Mouse (Mus musculus): Measurements from ENCODE around the gene Neil3. TPM values are rescaled to one million over a fixed set of nuclear protein-coding genes. Genes with fewer than 3 reads are reported as not detected.

Neil3 gene
- polyA plus RNA-seq, 1 experiment: 0.13 TPM

GRCm38 (mm10) chr8:53600826-53601225 is 38.0 kb downstream of the Neil3 start:
- H3K27me3 ChIP-seq (replicated peaks; ENCODE audit: control insufficient read depth, insufficient read depth, low read length): no peaks in the 10 kb centered on the region
- TF ChIP-seq POLR2A (IDR thresholded peaks at IDR 0.05; ENCODE audit: low read depth, low read length) (no peak), CTCF (conservative IDR thresholded peaks at IDR 0.05; ENCODE audit: insufficient read depth, insufficient read length, low read depth, low read length) (no peak)
- no peak overlapping the region for H3K27ac ChIP-seq (ENCODE audit: insufficient read depth, low read depth, low read length)
- WGBS: 95% methylated on average over 3 of the region's 3 CpGs
- no peaks in the 10 kb centered on the region for H3K36me3 ChIP-seq (ENCODE audit: control insufficient read depth, insufficient read depth, low read length)
- no peak overlapping the region for H3K4me3 ChIP-seq (ENCODE audit: insufficient read depth, low read depth, low read length)
- H3K4me1 ChIP-seq (ENCODE audit: control insufficient read depth, insufficient read depth, low read length): no peaks in the 10 kb centered on the region
- no peak for DNase-seq

DNA sequence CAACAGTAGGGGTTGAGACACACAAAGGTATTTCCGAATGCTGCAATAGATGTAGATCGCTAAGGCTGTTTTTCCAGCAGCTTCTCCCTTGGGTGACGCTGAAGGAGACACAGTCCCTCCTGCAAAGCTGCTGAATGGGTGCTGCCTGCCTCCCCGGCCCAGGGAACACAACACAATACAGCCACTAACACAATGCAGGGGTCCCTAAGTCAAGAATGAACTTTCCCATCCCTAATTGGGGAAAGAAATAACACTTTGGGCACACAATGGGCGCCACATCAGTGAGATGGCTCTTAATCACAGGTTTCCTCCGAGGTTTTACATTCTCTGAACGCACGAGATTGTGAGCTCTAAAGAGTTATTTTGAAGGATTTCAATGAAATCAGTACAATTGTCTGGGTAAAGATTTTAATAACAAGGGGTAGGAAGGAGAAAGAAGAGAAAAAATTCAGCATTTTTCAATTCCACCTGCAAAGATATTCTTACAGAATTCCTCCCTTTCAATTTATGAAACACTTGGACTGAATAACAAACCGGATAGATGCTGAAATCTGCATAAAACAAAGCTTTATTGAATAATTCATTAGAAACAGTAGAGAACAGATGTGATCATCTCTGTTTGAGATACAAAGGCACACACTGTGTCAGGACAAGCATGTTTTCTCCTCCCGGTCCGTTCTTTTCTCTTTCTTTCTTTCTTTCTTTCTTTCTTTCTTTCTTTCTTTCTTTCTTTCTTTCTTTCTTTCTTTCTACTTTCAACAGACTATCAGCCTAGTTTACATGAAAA is 38.6 kb downstream of the Neil3 start:
- no peak for DNase-seq
- Histone ChIP-seq H3K4me1 (ENCODE audit: control insufficient read depth, insufficient read depth, low read length) (no peaks in the 10 kb centered on the region), H3K27me3 (replicated peaks; ENCODE audit: control insufficient read depth, insufficient read depth, low read length) (no peaks in the 10 kb centered on the region), H3K36me3 (ENCODE audit: control insufficient read depth, insufficient read depth, low read length) (no peaks in the 10 kb centered on the region), H3K4me3 (ENCODE audit: insufficient read depth, low read depth, low read length) (no peak overlapping the region), H3K27ac (ENCODE audit: insufficient read depth, low read depth, low read length) (no peak overlapping the region)
- TF ChIP-seq CTCF (conservative IDR thresholded peaks at IDR 0.05; ENCODE audit: insufficient read depth, insufficient read length, low read depth, low read length) (no peak), POLR2A (IDR thresholded peaks at IDR 0.05; ENCODE audit: low read depth, low read length) (no peak)
- 94% methylated on average over 11 of the region's 11 CpGs for WGBS

- TF ChIP-seq CTCF (conservative IDR thresholded peaks at IDR 0.05; ENCODE audit: insufficient read depth, insufficient read length, low read depth, low read length): no peak
- TF ChIP-seq POLR2A (IDR thresholded peaks at IDR 0.05; ENCODE audit: low read depth, low read length): no peak
- no peak for DNase-seq
Measured at GRCm38 (mm10) chr8:53598101-53598500, 40.8 kb downstream of the Neil3 start.

DNA sequence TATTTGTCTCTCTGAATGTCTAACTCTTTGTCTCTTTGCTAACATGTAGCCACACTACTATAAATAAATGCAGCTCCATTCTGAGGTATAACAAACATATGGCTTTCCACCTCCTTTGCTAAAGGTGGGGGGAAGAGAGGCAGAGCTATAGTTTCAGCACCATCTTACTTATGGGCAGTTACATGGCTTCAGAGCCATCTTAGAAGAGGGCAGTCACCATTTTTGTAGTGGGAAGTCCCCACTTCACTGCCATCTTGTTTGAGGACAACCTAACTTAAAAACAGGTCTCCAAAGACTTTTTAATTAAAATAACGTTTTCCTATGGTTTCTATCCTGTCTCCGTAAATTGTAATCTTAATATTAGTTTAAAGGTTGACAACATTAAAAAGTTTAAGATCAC is 47.1 kb downstream of the Neil3 start:
- no peak overlapping the region for H3K4me3 ChIP-seq (ENCODE audit: insufficient read depth, low read depth, low read length)
- no peaks in the 10 kb centered on the region for H3K36me3 ChIP-seq (ENCODE audit: control insufficient read depth, insufficient read depth, low read length)
- H3K27ac ChIP-seq (ENCODE audit: insufficient read depth, low read depth, low read length): no peak overlapping the region
- WGBS: 95% methylated on average over 2 of the region's 2 CpGs
- no peak for DNase-seq
- no peaks in the 10 kb centered on the region for H3K27me3 ChIP-seq (replicated peaks; ENCODE audit: control insufficient read depth, insufficient read depth, low read length)
- TF ChIP-seq POLR2A (IDR thresholded peaks at IDR 0.05; ENCODE audit: low read depth, low read length): no peak
- no peak for TF ChIP-seq CTCF (conservative IDR thresholded peaks at IDR 0.05; ENCODE audit: insufficient read depth, insufficient read length, low read depth, low read length)
- H3K4me1 ChIP-seq (ENCODE audit: control insufficient read depth, insufficient read depth, low read length): no peaks in the 10 kb centered on the region

More at GRCm38 (mm10) chr8:53598101-53598500, 40.8 kb downstream of the Neil3 start:
- H3K27ac ChIP-seq (ENCODE audit: insufficient read depth, low read depth, low read length): no peak overlapping the region
- no peak overlapping the region for H3K4me3 ChIP-seq (ENCODE audit: insufficient read depth, low read depth, low read length)
- 93% methylated on average over 1 of the region's 1 CpGs for WGBS
- H3K4me1 ChIP-seq (ENCODE audit: control insufficient read depth, insufficient read depth, low read length): no peaks in the 10 kb centered on the region
- no peaks in the 10 kb centered on the region for H3K27me3 ChIP-seq (replicated peaks; ENCODE audit: control insufficient read depth, insufficient read depth, low read length)
- no peaks in the 10 kb centered on the region for H3K36me3 ChIP-seq (ENCODE audit: control insufficient read depth, insufficient read depth, low read length)

DNA sequence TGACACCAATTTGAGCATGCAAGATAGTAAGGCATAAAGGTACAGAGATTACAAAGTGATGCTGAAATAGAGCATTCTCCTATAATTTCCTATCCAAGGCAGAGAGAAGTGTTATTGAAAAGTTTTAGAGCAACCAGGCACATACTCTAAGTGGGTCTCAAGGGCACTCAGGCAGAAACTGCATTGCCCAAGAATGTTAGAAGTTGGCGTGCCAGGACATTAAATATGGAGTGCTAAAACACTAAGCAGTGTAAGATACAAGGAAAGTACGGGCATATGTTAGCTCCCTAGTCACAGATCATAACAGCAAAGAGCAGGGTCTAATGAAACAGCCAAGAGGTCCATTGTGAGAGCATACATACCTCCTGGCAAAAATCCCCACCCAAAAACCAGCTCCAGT is 65.3 kb downstream of the Neil3 start:
- WGBS: 66% methylated on average over 2 of the region's 2 CpGs
- Histone ChIP-seq H3K27me3 (replicated peaks; ENCODE audit: control insufficient read depth, insufficient read depth, low read length) (no peaks in the 10 kb centered on the region), H3K36me3 (ENCODE audit: control insufficient read depth, insufficient read depth, low read length) (no peaks in the 10 kb centered on the region), H3K4me1 (ENCODE audit: control insufficient read depth, insufficient read depth, low read length) (no peaks in the 10 kb centered on the region), H3K27ac (ENCODE audit: insufficient read depth, low read depth, low read length) (no peak overlapping the region), H3K4me3 (ENCODE audit: insufficient read depth, low read depth, low read length) (no peak overlapping the region)
- DNase-seq: no peak
- TF ChIP-seq POLR2A (IDR thresholded peaks at IDR 0.05; ENCODE audit: low read depth, low read length) (no peak), CTCF (conservative IDR thresholded peaks at IDR 0.05; ENCODE audit: insufficient read depth, insufficient read length, low read depth, low read length) (no peak)

DNA sequence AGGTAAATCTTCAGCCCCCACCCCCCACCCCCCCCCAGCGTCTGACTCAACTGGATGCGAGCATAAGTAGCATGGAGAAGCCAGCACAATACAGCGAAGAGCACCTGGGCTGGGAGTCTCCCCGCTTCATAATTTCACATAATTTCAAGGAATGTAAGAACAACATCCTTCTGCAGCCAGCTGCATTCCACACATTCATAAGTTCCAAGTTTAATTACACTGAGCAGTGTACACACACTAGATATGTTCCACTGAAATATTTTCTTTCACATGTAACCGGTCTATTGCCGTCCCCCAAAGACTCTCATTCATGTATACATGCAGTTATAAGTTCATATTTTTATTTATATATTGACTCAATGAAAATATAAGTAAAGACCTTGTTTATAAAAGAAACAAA is 72.6 kb downstream of the Neil3 start:
- no peak overlapping the region for H3K4me3 ChIP-seq (ENCODE audit: insufficient read depth, low read depth, low read length)
- H3K27ac ChIP-seq (ENCODE audit: insufficient read depth, low read depth, low read length): no peak overlapping the region
- DNase-seq: no peak
- no peak for TF ChIP-seq POLR2A (IDR thresholded peaks at IDR 0.05; ENCODE audit: low read depth, low read length)
- TF ChIP-seq CTCF (conservative IDR thresholded peaks at IDR 0.05; ENCODE audit: insufficient read depth, insufficient read length, low read depth, low read length): no peak
- H3K36me3 ChIP-seq (ENCODE audit: control insufficient read depth, insufficient read depth, low read length): no peaks in the 10 kb centered on the region
- no peaks in the 10 kb centered on the region; the same call in 1 of the 2 replicates for H3K27me3 ChIP-seq (replicated peaks; ENCODE audit: control insufficient read depth, insufficient read depth, low read length)
- no peaks in the 10 kb centered on the region for H3K4me1 ChIP-seq (ENCODE audit: control insufficient read depth, insufficient read depth, low read length)
- WGBS: 72% methylated on average over 6 of the region's 6 CpGs

DNA sequence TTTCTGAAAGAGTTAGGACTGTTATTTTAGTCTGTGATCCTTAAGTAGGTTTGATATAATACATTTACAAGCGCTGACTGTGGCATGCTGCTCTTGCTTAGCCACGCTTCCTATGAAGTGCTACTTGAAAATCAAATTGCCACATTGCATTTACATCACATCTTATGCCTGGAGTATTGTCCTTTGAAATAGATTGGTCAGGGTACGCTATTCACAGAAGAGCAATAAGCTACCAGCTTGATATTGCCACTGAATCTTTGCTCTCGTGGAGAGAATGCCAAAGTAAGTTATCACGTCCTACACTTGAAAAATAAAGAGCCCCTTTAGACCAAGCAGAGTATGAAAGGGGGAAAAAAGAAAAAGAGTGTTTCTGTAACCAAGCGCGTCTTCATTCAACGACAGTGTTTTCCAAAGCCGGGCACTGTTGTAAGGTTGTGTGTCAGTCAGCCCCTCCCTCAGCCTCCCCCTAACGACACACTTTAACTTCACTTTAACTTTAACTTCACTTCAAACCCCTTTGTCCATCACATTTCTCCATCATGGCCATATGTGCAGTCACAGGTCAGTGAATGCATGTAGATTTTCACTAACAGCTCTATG is 76.3 kb downstream of the Neil3 start:
- 85% methylated on average over 10 of the region's 10 CpGs for WGBS
- TF ChIP-seq POLR2A (IDR thresholded peaks at IDR 0.05; ENCODE audit: low read depth, low read length) (no peak), CTCF (conservative IDR thresholded peaks at IDR 0.05; ENCODE audit: insufficient read depth, insufficient read length, low read depth, low read length) (no peak)
- Histone ChIP-seq H3K4me3 (ENCODE audit: insufficient read depth, low read depth, low read length) (no peak overlapping the region), H3K27me3 (replicated peaks; ENCODE audit: control insufficient read depth, insufficient read depth, low read length) (no peaks in the 10 kb centered on the region; the same call in 1 of the 2 replicates), H3K4me1 (ENCODE audit: control insufficient read depth, insufficient read depth, low read length) (no peaks in the 10 kb centered on the region), H3K36me3 (ENCODE audit: control insufficient read depth, insufficient read depth, low read length) (no peaks in the 10 kb centered on the region), H3K27ac (ENCODE audit: insufficient read depth, low read depth, low read length) (no peak overlapping the region)
- DNase-seq: no peak
